Mouse (Mus musculus) urinary bladder, adult 18-20 months (tissue): ENCODE measurements around the gene Brpf1.
"Not testable (repeated sequence)": the region's sequence is repeated elsewhere in the genome, so short reads cannot be mapped to it uniquely, and the experiment has no call there.

Source experiments
- DNase-seq, 2 experiments: peaks; one replicate each; pipeline ENCODE4 v3.0.0; 2022; ENCODE audit warnings: low spot score in 2 of 2, mixed read lengths in 2 of 2

Brpf1 gene

DNA sequence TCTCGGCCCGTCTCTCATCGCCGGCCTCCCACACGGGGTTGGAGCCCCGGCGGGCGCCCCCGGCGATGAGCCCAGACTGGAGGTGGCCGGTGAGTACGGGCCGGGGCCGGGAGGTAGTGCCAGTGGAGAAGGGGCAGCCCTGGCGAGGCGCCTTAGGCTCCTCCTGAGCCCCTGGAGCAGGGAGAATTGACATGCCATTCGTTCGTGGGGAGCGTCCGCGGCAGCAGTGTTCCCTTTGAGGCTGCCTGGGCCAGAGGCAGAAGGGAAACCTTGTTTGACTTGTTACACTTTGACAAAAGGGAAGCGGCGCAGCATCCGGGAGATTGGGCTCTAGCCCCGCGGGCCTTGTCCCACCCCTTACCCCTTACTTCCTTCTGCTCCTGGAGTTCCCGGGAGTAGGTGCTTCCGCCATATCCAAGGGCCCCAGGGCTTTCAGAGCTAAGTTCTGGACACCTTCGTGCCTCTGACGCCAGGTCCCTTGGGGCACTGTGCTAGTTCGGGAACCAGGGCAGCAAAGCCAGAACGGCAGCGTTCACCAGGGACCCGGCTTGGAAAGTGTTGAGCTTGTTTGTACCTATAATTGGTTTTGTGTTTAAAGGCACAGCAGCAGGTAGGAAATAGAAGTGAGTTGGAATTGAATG, 664 bp downstream of the Brpf1 start:
- DNase-seq = peak; percentile 28 to 39

DNA sequence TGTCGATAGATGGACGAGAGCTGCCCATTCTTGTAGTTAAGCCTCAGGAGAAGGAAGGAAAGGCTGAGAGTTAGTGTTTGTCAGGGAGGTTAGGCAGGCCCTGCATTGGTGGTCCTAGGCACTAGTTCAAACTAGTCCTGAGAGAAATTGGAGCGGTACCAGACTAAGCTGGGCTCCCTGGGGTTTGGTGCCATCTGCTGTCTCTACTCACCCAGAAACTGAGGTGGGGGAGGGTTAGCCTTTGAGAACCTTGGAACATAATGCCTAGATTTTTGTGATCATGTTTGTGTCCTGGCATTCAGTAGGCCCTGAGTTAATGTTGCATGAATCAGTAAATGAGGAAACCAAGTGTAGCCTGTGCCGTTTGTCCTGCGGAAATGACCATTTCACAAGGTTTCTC, 1.2 kb downstream of the Brpf1 start:
- no peak for DNase-seq

DNA sequence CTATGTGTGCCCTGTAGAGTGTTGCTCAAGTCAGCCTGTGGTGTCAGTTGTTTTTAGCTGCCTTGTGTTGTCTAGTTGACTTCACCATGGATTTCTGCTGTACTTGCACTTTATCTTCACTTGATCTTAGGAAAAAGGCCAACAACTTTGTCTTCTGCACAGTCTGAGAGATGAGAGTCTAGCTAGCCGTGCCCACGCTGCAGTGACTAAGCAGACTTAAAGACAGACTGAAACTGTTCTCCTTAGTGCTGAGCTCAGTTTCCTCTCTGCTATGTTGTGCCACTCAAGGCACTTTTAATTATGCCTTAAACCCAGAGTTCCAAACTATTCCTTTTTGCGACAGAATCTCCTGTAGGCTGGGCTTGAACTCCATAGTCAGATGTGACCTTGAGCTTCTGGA, 9.0 kb downstream of the Brpf1 start:
- no peak for DNase-seq

DNA sequence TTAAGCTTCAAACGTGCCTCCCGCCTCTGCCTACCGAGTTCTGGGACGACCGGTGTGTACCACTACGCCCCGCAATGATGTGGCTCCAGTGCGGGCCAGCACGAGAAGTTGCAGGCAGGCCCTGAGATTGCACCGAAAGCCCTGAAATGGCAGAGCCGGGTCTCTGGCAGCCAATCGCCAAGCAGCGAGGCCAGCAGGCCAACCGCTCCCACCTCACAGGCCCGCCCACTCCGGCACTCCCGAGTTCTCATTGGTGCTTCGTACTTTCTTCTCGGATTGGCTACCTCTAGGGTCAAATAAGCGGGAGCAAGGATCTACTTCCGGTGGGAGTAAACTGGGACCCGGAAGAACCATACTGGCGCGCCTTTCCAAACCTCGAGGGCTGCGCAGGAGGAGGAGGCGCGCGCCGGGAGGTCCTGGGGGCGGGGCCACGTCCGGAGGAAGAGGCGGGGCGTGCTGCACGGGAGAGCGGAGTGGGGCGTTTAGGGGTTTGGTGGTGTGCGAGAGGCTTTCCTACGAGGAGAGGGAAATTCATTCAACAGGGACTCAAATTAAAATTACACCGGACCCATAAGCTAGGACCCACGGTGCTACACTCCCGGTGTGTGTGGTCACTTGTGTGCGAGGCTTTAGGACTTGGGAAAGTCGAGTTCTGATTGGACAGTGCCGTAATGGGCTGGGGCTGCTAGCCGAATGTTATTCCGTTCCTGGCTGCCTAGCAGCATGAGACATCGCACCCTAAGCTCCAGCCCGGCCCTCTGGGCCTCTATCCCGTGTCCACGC, 19.8 kb downstream of the Brpf1 start, which contains the start of gene Ogg1:
Ogg1 (plus strand) TSS at position 440 of the 783 bp plus-strand sequence.
- peak; percentile 90 to 97 for DNase-seq

DNA sequence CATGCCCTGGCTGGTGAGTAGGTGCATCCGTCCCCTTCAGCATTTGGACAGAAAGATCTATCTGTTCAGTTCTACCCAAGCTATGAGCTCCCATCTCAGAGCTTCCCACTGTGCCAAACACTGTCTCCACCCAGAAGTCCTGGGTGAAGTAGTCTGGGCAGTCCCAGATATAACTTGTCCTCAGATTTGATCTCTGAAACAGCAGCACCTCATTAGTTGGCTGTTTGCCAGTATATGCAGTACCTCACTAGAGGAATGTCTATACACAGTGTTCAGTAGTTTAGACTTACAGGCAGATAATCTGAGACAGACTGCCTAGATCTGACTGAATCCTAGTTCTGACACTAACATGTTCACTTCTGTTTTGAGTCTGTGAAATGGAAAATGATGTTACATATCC, 22.5 kb downstream of the Brpf1 start:
- DNase-seq = no peak

DNA sequence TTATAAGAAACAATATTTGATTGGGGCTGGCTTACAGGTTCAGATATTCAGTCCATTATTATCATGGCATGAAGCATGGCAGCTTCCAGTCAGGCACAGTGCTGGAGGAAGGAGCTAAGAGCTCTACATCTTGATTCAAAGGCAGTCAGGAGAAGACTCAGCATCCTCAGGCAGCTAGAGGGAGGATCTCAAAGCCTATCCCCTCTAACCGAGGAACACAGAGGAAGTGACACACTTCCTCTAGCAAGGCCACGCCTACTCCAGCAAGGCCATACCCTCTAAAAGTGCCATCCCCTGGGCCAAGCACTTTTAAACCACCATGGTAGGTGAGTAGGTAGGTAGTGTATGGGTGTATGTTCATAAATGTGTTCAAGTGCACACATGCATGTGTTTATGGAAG, 23.6 kb downstream of the Brpf1 start:
- no peak for DNase-seq

DNA sequence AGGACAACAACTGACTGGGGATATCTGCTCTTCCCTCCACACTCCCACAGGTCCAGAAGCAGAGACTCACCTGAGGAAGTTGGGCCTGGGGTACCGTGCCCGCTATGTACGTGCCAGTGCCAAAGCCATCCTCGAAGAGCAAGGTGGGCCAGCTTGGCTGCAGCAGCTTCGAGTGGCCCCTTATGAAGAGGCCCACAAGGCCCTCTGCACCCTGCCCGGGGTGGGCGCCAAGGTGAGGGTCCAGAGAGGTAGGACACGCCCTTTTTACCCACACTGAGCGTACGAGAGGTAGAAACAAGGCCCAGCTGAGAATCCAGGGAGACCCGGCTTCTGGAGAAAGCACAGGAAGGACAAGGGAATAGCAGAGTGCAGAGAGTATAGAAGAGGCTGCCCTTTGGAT, 24.8 kb downstream of the Brpf1 start:
- DNase-seq = no peak

DNA sequence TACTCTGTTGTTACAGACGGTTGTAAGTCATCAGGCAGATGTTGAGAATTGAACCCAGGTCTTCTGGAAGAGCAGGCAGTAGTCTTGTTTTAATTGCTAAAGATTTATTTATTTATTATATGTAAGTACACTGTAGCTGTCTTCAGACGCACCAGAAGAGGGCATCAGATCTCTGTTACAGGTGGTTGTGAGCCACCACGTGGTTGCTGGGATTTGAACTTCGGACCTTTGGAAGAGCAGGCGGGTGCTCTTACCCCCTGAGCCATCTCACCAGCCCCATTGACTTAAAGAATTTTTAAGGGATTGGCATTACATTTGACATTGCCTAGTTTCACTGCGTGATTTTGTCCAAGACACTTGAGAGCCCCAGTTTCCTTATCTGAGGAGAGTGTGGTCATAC, 25.8 kb downstream of the Brpf1 start:
- DNase-seq = not testable (repeated sequence)

DNA sequence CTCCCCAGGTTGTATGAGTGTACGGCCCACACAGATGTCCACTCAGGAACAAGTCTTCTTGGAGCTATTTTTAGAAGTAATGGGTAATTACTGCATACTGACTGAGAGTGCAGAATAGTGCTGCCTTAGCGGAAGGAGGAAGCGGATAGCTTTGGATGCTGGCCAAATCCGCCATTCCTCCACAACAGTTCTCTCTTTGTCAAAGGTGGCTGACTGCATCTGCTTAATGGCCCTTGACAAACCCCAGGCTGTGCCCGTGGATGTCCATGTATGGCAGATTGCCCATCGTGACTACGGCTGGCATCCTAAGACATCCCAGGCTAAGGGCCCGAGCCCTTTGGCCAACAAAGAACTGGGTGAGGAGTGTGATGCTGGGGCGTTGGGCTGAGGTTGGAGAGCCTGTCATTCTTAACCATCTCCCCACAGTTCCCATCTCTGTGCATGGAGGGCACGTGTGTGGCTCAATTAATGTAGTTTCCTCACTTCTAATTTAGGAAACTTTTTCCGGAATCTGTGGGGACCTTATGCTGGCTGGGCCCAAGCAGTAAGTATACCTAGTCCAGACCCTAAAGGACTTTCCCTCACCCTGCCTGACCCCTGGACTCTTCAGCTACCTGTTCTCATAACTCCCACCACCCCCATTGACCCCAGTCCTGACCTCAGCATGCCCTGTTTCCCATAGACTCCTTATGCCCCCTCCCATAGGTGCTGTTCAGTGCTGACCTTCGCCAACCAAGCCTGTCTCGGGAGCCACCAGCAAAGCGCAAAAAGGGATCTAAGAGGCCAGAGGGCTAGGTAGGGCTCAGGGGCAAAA, 26.4 kb downstream of the Brpf1 start:
- DNase-seq = no peak

DNA sequence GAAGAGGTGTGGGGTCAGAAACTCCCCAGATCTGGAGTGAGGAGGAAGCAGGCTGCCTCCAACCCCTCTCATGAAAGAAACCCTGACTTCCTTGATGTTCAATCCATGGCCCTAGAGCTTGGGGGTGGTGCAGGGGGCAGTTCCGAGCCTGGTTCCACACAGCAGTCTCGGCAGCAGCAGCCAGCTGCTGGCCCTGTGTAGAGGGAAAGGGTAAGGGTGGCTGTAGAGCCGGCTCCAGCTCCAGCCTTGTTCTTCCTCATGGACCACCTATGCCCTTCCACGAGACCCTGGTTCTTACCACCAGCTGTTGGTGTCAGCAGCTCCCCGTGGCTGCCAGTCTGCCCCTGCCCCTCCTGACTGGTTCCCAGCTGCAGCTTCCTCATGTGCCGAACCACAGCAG, 27.3 kb downstream of the Brpf1 start:
- no peak for DNase-seq

DNA sequence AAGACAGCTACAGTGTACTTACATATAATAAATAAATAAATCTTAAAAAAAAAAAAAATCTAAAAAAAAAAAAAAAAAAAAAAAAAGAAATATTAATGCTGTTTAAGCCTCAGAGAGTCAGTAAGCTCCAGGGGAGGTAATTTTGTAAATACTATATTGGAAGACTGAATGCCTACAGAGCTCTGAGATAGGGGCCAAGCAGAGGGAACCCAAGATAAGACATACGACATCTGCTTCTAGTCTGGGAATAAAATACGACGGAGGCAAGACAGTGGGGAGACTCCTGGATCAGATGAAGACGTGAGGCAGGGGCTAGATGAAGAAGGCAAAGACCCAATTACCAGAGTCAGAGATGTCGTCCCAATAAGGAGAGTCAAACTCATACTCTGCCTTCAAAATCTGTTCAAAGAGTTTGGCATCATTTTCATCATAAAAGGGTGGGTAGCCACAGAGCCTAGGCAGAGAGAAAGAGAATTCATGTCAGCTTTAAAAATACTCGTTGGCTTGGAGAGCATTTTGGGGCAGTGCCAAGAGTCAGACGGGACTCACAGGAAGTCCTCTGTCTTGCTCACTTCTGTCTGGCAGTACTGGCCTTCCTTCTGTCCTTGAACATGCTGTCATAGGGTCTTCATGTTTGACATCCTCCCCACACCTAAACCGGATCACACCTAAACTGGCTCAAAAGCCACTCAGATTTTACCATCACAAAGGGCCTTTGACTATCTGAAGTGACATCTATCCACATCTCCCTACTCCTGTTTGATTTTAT, 30.1 kb downstream of the Brpf1 start:
- DNase-seq = no peak

DNA sequence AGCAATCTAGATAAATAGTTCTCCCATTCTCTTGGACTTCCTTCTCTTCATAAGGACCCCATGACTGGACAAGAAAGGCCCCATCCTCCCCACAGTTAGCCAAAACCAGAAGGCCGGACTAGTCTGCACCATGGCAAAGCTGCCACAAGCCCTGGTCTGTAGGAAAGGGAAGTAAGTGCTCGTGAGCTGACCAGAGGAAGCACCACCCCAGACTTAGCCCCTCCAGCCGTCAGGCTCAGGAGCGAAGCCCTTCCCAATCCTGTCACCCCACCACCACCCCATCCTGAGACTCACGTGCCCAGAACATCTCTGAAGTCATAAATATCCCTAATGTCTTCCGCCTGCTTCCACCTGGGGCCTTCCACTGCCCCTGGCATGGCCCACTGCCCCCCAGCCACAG, 34.6 kb downstream of the Brpf1 start:
- no peak for DNase-seq

DNA sequence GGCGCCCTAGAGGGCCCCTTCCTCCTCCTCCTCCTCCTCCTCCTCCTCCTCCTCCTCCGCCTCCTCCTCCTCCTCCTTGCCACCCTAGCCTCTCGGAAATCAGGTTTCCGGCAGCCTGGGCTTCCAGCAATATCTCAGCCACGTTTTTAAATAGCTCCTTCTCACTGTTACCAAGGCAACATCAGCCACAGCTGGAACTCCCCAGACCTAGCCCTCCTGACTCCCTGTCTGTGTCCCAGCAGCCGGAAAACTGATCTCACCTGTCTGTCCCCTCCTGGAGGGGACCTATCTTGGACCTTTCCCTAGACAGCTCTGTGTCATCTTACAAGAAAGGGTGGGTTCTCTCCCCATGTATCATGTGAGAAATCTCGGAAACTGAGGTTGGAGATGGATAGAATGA, 35.4 kb downstream of the Brpf1 start:
- no peak for DNase-seq

DNA sequence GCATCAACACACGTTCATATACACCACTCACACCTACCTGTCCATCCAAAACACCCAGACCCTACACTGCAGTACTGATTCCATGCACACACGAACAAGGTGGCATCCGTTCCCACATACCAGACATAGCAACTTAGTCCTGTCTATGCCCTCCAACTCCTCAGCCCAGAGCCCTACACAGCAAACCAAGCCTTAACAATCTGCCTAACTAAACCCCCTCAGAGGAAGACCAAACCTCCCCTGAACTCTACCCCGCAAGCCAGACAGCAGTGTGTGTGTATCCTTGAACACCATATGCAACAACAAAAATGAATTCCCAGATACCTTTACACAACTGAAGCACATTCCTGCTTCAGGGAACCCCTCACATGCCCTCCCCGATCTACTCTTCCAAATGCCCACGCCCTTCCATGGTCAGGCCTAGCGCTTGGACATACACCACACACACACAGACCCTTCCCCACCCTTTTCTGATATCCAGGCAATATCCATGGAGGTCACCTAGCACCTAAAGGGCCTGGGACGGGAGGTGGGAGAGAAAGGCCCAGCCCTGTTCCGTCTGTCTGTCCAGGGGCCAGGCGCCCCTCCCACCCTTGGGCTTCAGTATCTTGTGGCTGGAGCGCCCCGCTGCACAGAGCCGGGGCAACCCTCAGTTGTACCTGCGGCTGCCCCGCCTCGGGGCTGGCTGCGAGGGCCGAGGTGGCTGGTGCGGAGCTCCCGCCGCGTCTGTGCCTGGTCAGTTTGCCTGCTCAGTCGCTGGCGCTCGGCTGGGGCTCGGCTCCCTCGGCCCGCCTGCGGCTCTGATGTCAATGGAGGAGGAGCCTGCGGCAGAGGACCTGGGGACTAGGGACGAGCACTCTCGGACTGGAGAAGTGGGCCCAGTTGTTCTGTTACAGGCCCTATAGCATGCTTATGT, 36.5 kb downstream of the Brpf1 start, which contains the start of gene Camk1:
Camk1 (minus strand) TSS at position 808 of the 916 bp plus-strand sequence.
- peak; percentile 69 to 79 for DNase-seq

DNA sequence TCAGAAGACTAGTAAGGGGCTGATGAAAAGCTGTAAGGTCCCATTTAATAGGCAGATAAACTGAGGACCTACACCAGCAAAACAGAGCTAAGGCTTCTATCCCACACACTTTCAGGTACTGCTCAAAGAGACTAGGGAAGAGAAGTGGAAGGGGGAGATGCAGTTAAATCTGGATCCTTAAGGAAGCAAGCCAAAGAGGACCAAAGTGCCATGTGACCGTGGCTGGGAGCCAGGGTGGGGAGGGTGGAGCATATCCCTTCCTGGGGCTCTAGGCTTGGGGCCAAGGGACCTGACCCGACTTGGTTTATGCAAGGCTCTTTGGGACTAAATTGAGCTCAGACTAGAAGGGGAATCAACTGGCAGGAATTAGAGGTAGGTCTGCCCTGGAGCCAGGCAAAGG, 37.4 kb downstream of the Brpf1 start:
- peak; percentile 30 to 56 for DNase-seq

DNA sequence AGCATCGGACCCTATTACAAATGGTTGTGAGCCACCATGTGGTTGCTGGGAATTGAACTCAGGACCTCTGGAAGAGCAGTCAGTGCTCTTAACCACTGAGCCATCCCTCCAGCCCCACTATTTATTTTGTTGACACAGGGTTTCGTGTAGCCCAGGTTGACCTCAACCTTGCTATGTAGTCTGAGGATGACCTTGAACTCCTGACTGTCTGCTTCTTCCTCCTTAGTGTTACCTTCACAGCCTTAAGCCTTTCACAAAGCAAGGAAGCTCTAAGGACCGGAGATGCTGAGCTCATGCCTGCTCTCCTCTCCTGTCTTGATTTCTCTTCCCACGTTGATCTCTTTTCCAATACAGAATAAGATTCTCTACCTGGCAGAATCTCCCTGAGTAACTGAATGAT, 40.0 kb downstream of the Brpf1 start:
- no peak for DNase-seq

DNA sequence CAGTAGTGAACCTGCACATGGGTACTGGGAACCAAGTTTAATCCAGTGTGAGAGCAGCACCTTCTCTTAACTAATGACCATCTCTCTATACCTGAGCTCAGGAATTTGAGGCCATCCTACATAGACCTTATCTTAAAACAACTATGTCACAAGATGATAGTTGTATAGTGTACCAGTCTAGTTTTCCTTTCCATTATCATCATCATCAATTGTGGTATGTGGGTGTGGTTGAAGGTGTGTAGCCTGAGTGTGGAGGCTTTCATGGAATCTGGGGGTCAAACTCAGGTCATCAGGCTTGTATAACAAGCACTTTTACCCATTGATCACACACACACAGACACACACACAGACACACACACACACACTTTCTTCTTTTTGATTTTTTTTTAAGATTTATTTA, 43.6 kb downstream of the Brpf1 start:
- DNase-seq = no peak

DNA sequence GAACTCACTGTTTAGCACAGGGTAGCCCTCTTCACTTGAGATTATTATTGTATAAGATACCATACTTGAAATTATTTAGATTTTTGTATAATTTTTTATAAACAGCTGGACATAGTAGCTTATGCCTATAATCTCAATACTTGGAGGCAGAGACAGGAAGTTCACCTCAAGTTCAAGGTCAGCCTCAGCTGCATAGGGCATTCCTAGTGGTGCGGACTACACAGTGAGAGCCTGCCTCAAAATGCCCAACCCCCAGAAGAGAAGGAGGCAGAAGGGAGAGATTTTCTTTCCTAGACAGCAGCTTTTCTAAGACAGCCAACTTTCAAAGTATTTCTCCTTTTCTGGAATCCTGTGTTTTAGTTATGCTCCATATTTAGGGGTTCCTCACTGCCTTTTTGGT, 44.2 kb downstream of the Brpf1 start:
- no peak for DNase-seq

DNA sequence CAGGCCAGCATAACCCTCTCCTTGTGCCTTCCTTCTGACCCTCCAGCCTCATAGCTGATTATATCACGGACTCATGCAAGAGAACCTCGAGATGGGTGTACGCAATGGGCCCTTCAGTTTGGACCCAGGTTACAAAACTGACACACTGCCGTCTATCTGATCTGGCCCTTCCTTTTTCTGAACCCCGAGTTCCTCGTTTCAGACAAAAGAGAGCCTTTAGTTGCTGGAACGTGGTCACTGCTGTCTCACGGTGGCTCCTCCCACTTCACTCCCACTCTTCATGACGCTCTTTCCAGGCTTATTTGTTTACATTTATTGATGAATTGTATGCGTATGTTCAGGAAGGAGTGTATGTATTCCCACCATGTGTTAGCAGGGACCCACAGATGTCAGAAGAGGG, 44.7 kb downstream of the Brpf1 start:
- DNase-seq = no peak

DNA sequence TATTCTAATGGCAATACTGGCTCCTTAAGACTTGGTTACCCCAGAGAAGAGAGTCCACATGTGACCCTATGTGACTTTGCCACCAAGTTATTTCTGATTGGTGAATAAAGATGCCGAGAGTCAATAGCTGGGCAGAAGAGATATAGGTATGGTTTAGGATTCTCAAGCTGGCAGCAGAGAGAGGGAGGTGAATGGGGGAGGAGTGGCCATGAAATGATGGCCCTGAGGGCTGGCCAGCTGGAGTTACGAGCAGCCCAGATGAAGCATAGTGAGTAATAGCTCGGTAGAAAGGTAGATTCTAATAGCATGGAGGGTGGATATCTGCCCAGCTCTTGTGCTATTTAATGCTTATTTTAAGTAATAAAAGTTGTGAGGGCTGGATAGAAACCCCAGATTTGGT, 45.9 kb downstream of the Brpf1 start:
- no peak for DNase-seq

DNA sequence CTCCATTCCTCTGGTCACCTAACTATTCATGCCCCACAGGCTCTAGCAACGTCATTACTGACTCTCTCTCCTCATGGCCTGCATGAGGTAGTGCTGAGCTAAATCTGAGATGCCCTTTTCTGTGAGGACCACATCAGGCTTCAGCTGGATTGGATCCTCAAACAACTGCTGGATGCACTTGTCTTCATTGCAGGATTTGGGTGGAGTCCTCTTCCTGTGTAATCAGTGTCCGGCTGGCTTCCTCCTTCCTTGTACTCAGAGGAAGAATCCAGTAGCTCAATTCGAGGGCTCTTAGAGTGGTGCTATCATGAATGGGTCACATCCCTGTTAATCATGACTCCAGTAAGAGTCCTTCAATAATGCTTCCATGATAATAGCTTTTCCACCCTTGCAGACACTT, 46.8 kb downstream of the Brpf1 start:
- DNase-seq = no peak
